Mouse (Mus musculus) layer of hippocampus, adult 6 months (tissue): ENCODE results near the gene Elp5. TPM values are rescaled to one million over a fixed set of nuclear protein-coding genes. Genes with fewer than 3 reads are reported as not detected.
A peak's percentile ranks its signal among the peaks of the same experiment; 100 is the strongest.

Experiments used
- long read RNA-seq, 2 experiments: library from polyadenylated mRNA; unstranded; transcript quantifications; one replicate each; pipeline ENCODE4 v2.0.0; 2019 to 2020
- microRNA-seq: library from miRNA; unstranded; fragments of <30 nt; microRNA quantifications from one replicate; pipeline ENCODE4 v1.2.0, GENCODE M21; 2020
- polyA plus RNA-seq: library from polyadenylated mRNA; unstranded; fragments of <200 nt; fragmentation: Nextera tagmentation; gene quantifications from 2 replicates; pipeline ENCODE4 v1.2.3, GENCODE M21; 2021

Elp5 gene
- polyA plus RNA-seq: 101 and 106 TPM in 2 replicates
- long read RNA-seq, experiment 1, transcript Elp5-201 (9 exons, 1,454 nt): minor isoform, 5 of 99 reads
- long read RNA-seq, experiment 1, transcript Elp5-203 (7 exons, 1,259 nt): major isoform, 32 of 99 reads
- long read RNA-seq, experiment 1, partial matches to known transcripts: 50 of 99 reads
- long read RNA-seq, experiment 1, other reads (novel, unspliced or antisense): 11 of 99 reads
- long read RNA-seq, experiment 2, transcript Elp5-201 (9 exons, 1,454 nt): minor isoform, 5 of 132 reads
- long read RNA-seq, experiment 2, transcript Elp5-203 (7 exons, 1,259 nt): major isoform, 35 of 132 reads
- long read RNA-seq, experiment 2, partial matches to known transcripts: 73 of 132 reads
- long read RNA-seq, experiment 2, other reads (novel, unspliced or antisense): 19 of 132 reads

GRCm38 (mm10) chr11:69982225-69982624 lies at the start of gene Elp5:
TSS of gene Elp5 (minus strand) at chr11:69982517.

DNA sequence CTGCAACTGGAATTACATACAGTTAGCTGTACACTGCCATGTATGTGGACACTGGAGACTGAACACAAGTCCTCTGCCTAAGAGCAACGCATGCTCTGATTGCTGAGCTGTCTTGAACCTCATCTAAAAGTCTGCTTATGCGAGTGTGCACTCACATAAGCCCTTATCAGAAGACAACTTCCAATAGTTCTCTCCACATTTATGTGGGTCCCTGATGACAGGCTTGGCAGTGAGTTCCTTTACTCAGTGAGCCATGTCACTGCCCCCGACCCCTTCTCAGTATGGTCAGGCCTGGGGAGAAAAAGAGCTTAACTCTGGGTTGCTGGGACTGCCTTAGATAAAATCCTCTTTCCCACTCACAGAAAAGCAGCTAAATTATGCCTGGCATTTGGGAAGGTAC lies 34.4 kb upstream of the Elp5 start, which contains the start of gene Dlg4:
TSS of gene Dlg4 (plus strand) at position 274 of the 400 bp plus-strand sequence.

DNA sequence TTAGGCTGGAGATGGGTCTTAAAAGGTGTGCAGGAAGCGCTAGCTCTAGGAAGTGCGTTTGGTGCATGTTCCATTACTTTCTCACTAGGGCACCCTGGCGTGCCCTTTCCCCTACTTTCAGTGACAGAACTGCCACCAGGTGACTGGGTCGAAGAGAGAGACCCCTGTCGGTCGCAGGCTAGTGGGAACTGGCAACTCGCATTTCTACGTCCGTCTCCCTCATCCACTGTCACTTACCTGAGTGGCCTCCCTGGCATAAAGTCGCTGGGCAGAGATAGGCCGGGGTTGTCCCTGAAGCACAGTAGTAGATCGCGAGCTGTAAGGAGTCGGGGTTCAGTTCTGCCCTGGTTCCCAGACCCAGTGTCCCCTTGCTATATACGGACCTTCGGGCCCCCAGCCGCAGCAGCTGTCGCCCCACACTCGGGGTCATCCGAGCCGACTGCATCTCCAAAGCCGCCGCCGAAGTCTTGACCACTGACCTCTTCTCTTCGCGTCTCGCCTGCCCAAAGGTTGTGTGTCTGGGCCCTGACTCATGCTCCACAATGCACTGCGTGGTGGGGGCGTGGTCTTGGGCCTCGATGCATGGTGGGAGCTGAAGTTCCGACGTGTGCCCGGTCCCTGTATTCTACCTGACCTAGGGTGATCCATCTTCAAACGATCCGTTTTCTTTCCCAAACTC lies 32.7 kb upstream of the Elp5 start, which contains the start of gene Acadvl:
TSS of gene Acadvl (minus strand) at position 532 of the 679 bp plus-strand sequence.

GRCm38 (mm10) chr11:70000396-70000898 lies 18.1 kb upstream of the Elp5 start, which contains the start of gene Dvl2:
TSS of gene Dvl2 (plus strand) at chr11:70000595.

DNA sequence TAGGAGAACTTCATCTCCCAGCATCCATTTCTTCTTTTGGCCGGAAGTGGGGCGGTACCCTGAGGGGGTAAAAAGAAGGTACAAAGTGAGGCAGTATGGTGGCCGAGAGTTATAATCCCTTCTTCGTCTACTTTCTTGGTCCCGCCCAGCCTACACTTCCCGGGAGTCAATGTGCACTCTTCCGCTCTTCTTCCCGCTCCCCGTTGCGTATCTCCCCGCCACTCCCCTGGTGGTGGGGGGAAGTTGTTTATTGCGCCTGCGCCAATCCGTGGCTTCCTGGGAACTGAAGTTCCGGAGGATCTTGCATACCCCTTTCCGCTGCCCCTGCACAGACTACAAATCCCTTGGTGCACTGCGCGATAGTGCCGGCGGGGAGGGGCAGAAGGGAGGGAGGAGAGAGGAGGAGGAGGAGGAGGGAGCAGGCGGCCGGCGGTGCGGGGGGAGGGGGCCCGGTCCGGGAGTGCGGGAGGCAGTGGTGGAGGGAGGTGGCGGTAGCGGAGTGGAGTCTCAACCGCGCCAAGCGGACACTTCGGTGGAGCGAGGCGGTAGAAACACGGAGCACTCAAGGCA lies 13.2 kb upstream of the Elp5 start, which contains the start of gene Phf23:
TSS of gene Phf23 (plus strand) at position 387 of the 570 bp plus-strand sequence.

GRCm38 (mm10) chr11:69990850-69991691 lies 8.8 kb upstream of the Elp5 start, which contains the start of gene Gabarap:
TSS of gene Gabarap (plus strand) at chr11:69991143.

GRCm38 (mm10) chr11:69981141-69981762 lies 1.1 kb downstream of the Elp5 start, which contains the start of gene Ctdnep1:
TSS of gene Ctdnep1 (plus strand) at chr11:69981156.

GRCm38 (mm10) chr11:69964650-69965270 lies 17.6 kb downstream of the Elp5 start, which contains the start of gene Cldn7:
TSS of gene Cldn7 (plus strand) at chr11:69964779.

DNA sequence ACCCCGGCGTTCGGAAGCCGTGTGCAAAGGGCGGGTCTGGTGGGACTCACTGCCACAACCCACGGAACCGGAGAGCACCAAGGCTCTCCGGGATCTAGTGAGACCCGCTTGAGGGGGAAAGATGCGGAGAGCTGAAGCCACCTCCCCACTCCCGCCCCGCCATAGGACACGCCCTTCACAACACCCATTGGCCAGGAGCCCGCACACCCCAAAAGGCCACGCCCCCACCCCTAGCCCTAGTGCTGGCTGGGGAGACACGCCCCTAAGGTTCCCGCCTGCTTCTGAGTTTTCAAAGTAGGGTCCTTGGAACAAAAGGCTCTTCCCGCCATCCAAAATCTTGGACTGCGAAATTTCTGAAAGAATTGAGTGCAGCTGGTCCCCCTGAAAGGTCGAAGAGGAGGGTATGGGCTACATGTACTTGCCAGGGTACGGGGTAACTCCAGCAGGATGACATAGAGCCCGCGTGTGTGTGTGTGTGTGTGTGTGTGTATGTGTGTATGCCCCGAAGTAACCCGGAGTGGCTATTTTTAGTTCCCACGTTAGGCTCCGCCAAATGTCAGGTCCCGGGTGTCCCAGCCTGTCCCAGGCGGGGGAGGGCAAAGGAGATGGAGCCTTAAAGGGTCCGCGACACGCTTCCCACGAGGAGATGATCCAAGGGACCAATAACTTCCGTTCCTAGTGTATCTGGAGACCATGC lies 34.1 kb downstream of the Elp5 start, which contains the start of gene Slc2a4:
TSS of gene Slc2a4 (minus strand) at position 123 of the 697 bp plus-strand sequence.

GRCm38 (mm10) chr11:69935137-69935879 lies 47.0 kb downstream of the Elp5 start, which contains the start of gene Ybx2:
TSS of gene Ybx2 (plus strand) at chr11:69935796.

GRCm38 (mm10) chr11:69921114-69922011 lies 61.0 kb downstream of the Elp5 start, which contains the start of gene Eif5a:
TSS of gene Eif5a (minus strand) at chr11:69921958.

Small RNA genes lying within 50 kb of the gene (microRNA-seq; reads per million reads assigned to microRNA genes)
- gene Gm44349 (not detected), gene Mir324 (12,002 reads per million, percentile 97 among the genes with 10 or more reads in this experiment)

Other genes starting within 250 kb of the Elp5 start
- gene Polr2a, start 223.9 kb downstream of the Elp5 start, polyA plus RNA-seq: 6.6 and 7.7 TPM in 2 replicates
- gene Slc35g3, start 220.5 kb downstream of the Elp5 start, polyA plus RNA-seq: 0.19 TPM in 1 of 2 replicates, not detected in the other
- 4.4 and 5.5 TPM in 2 replicates for gene Zbtb4, start 216.6 kb downstream of the Elp5 start, polyA plus RNA-seq
- gene Chrnb1, start 186.6 kb downstream of the Elp5 start, polyA plus RNA-seq: 0.25 and 0.46 TPM in 2 replicates
- gene Fgf11, start 180.7 kb downstream of the Elp5 start, polyA plus RNA-seq: 3.7 and 3.9 TPM in 2 replicates
- 0.40 and 1.9 TPM in 2 replicates for gene Tmem102, start 176.9 kb downstream of the Elp5 start, polyA plus RNA-seq
- not detected in 2 replicates for gene Gm39566, start 167.2 kb downstream of the Elp5 start, polyA plus RNA-seq
- gene Spem2, start 164.1 kb downstream of the Elp5 start, polyA plus RNA-seq: not detected in 2 replicates
- not detected in 2 replicates for gene Spem1, start 160.3 kb downstream of the Elp5 start, polyA plus RNA-seq
- gene Nlgn2, start 144.7 kb downstream of the Elp5 start, polyA plus RNA-seq: 10.5 and 10.6 TPM in 2 replicates
- gene Tmem256, start 144.0 kb downstream of the Elp5 start, polyA plus RNA-seq: 460 and 516 TPM in 2 replicates
- gene Plscr3, start 136.1 kb downstream of the Elp5 start, polyA plus RNA-seq: 5.0 and 5.4 TPM in 2 replicates
- gene Tnk1, start 123.8 kb downstream of the Elp5 start, polyA plus RNA-seq: not detected in 2 replicates
- gene Tmem95, start 104.5 kb downstream of the Elp5 start, polyA plus RNA-seq: not detected in 2 replicates
- gene Kctd11, start 101.1 kb downstream of the Elp5 start, polyA plus RNA-seq: 0.63 and 0.64 TPM in 2 replicates
- not detected in 2 replicates for gene Acap1, start 87.0 kb downstream of the Elp5 start, polyA plus RNA-seq
- 0.24 and 0.34 TPM in 2 replicates for gene 2810408A11Rik, start 81.5 kb downstream of the Elp5 start, polyA plus RNA-seq
- gene Neurl4, start 81.4 kb downstream of the Elp5 start, polyA plus RNA-seq: 9.8 and 12.3 TPM in 2 replicates
- gene Gps2, start 68.6 kb downstream of the Elp5 start, polyA plus RNA-seq: 20.7 and 21.7 TPM in 2 replicates
- 766 and 767 TPM in 2 replicates for gene Eif5a, start 60.6 kb downstream of the Elp5 start, polyA plus RNA-seq
- gene Ybx2, start 46.7 kb downstream of the Elp5 start, polyA plus RNA-seq: 0.35 TPM in 1 of 2 replicates, not detected in the other
- 0.43 and 0.93 TPM in 2 replicates for gene Slc2a4, start 34.3 kb downstream of the Elp5 start, polyA plus RNA-seq
- gene Cldn7, start 17.7 kb downstream of the Elp5 start, polyA plus RNA-seq: not detected in 2 replicates
- gene Ctdnep1, start 1.4 kb downstream of the Elp5 start, polyA plus RNA-seq: 15.1 and 15.6 TPM in 2 replicates
- 359 and 408 TPM in 2 replicates for gene Gabarap, start 8.6 kb upstream of the Elp5 start, polyA plus RNA-seq
- 8.8 and 10.5 TPM in 2 replicates for gene Phf23, start 13.3 kb upstream of the Elp5 start, polyA plus RNA-seq
- gene Dvl2, start 18.1 kb upstream of the Elp5 start, polyA plus RNA-seq: 1.4 and 1.7 TPM in 2 replicates
- gene Acadvl, start 32.9 kb upstream of the Elp5 start, polyA plus RNA-seq: 61.5 and 64.6 TPM in 2 replicates
- gene Dlg4, start 34.4 kb upstream of the Elp5 start, polyA plus RNA-seq: 64.5 and 70.1 TPM in 2 replicates
- gene Asgr1, start 71.6 kb upstream of the Elp5 start, polyA plus RNA-seq: 0.48 and 2.2 TPM in 2 replicates
- gene Asgr2, start 110.1 kb upstream of the Elp5 start, polyA plus RNA-seq: not detected in 2 replicates
- 0.34 and 0.46 TPM in 2 replicates for gene Mgl2, start 147.8 kb upstream of the Elp5 start, polyA plus RNA-seq
- 0.34 and 0.69 TPM in 2 replicates for gene Clec10a, start 173.7 kb upstream of the Elp5 start, polyA plus RNA-seq
- 4.8 and 6.3 TPM in 2 replicates for gene Slc16a11, start 230.2 kb upstream of the Elp5 start, polyA plus RNA-seq
- gene Slc16a13, start 238.5 kb upstream of the Elp5 start, polyA plus RNA-seq: 2.4 and 3.5 TPM in 2 replicates
- 0.25 and 0.31 TPM in 2 replicates for gene Bcl6b, start 247.3 kb upstream of the Elp5 start, polyA plus RNA-seq